Mouse (Mus musculus): Measurements from ENCODE around the gene Slc22a18. TPM values are rescaled to one million over a fixed set of nuclear protein-coding genes. Genes with fewer than 3 reads are reported as not detected.

Slc22a18 gene
- polyA plus RNA-seq (2015; fragmentation: Nextera tagmentation; extraction: Ambion mirVana): 0.36 and 0.70 TPM in 2 replicates

DNA sequence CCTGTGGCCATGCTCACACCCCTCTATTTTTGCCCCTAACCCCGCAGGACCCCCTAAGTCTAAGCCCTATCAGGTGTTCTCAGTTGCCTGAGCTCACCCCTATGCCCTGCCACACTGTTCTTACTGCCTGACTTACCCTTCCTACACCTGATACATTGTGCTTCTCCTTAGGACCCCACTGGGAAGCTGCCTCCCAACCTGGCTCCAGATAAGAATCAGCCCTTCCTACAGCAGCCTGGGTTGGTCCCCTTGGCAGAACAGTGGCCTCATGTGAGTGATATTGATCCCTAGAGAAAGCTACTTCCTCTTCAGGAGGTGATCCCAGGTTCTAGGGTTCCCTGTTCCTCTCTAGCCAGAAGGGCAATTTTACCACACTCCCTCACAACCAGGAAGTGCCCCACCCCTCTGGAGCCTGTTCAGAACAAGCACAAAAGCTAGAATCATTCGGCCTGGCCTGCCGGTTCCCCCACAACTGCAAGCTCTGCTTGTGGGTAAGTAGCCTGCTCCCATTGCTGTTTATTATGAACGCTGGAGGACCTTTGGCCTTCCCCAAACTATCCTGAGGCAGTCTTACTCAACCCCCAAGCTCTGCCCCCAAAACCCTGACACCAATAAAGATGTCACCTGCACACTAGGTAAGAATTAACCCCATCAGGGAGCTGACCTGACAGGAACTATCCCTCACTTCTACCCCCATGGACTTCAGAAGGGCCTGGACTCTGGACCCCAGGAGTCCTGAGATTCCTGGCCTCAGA is at the start of gene Slc22a18:
Gene Slc22a18, plus strand, starts transcription at position 390 of the 755 bp plus-strand sequence.

DNA sequence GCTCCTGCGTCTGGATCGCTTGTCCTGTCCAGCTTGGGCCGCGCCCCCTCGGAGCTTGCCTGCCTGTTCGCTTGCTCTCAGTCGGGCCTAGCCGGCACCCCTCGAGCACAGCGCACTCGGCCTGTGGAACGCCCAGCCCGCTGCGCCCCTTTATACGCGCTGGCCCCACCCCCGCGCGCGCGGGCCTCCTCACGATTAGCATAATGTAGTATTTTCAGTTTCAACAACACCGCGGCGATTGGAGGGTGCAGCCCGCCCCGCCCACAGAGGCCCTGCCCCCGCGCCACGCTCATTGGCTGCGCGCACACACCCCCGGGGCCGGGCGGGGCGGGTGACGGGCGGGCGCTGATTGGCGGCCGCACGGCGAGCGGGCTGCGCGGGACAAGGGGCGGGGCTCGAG is 12.7 kb upstream of the Slc22a18 start, which contains the start of gene Cdkn1c:
Gene Cdkn1c, minus strand, starts transcription at position 177 of the 400 bp plus-strand sequence.

DNA sequence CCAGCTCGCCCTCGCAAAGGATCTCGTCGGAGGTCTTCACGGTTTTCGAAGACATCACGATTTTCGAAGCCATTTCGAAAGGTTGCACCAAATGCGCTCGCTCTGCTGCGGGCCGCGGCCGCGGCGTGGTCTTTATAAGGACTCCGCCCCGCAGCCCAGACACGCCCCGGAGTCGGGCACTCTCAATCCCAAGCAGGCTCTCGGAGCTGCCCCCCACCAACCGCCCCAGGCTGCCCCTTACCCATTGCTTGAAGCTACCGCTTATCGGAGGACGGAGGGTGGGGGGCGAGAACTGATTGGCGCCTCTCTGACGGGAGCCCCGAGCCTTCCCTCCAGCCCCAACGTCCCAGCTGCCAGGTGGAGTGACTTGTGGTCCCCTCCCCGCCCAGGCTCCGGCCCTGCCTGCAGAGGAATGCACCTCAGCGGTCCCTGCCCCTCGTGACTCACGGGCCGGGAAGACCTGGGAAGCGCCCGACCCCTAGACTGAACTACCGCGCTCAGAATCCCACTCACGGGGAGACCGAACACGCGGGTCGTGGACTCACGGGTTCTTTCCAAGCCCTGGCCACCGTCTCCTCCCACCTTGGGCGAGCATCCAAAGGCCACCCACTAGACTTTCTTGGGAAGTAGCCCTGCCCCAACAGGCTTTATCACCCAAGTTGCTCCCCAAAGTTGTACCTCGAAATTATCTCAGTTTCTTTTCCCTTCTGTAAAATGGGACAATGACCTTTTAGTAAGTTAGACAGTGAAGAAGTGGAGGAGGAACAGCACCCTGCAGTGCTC is 29.1 kb downstream of the Slc22a18 start, which contains the start of gene Phlda2:
Gene Phlda2, minus strand, starts transcription at position 733 of the 783 bp plus-strand sequence.

Other genes starting within 250 kb of the Slc22a18 start
- gene Cdkn1c, start 12.7 kb upstream of the Slc22a18 start, polyA plus RNA-seq (2015; fragmentation: Nextera tagmentation; extraction: Ambion mirVana): 45.7 and 63.1 TPM in 2 replicates
- gene Phlda2, start 29.4 kb downstream of the Slc22a18 start, polyA plus RNA-seq (2015; fragmentation: Nextera tagmentation; extraction: Ambion mirVana): 0.64 and 1.3 TPM in 2 replicates
- gene Nap1l4, start 75.4 kb downstream of the Slc22a18 start, polyA plus RNA-seq (2015; fragmentation: Nextera tagmentation; extraction: Ambion mirVana): 141 and 147 TPM in 2 replicates
- 35.9 and 38.0 TPM in 2 replicates for gene Cars, start 126.4 kb downstream of the Slc22a18 start, polyA plus RNA-seq (2015; fragmentation: Nextera tagmentation; extraction: Ambion mirVana)
- 2.5 and 3.4 TPM in 2 replicates for gene Tnfrsf26, start 155.0 kb downstream of the Slc22a18 start, polyA plus RNA-seq (2015; fragmentation: Nextera tagmentation; extraction: Ambion mirVana)
- 2.5 and 3.4 TPM in 2 replicates for gene Tnfrsf22, start 175.9 kb downstream of the Slc22a18 start, polyA plus RNA-seq (2015; fragmentation: Nextera tagmentation; extraction: Ambion mirVana)
- gene Tnfrsf23, start 212.1 kb downstream of the Slc22a18 start, polyA plus RNA-seq (2015; fragmentation: Nextera tagmentation; extraction: Ambion mirVana): 1.8 and 2.0 TPM in 2 replicates

Measured in spleen, postnatal 0 days (tissue).